Mouse (Mus musculus) thymus, postnatal 0 days (tissue): ENCODE results near the gene Ephx3. TPM values are rescaled to one million over a fixed set of nuclear protein-coding genes. Genes with fewer than 3 reads are reported as not detected.

Experiments
- DNase-seq: peaks from one replicate; pipeline ENCODE4 v3.0.0-alpha.2; 2015; ENCODE audit warnings: low spot score
- polyA plus RNA-seq: library from polyadenylated mRNA; unstranded; fragments of >200 nt; fragmentation: Nextera tagmentation; extraction: Ambion mirVana; gene quantifications from 2 replicates; pipeline ENCODE4 v1.2.1, GENCODE M21; 2015

Ephx3 gene
- polyA plus RNA-seq, 1 experiment from 2014 or later = 0.62 TPM

DNA sequence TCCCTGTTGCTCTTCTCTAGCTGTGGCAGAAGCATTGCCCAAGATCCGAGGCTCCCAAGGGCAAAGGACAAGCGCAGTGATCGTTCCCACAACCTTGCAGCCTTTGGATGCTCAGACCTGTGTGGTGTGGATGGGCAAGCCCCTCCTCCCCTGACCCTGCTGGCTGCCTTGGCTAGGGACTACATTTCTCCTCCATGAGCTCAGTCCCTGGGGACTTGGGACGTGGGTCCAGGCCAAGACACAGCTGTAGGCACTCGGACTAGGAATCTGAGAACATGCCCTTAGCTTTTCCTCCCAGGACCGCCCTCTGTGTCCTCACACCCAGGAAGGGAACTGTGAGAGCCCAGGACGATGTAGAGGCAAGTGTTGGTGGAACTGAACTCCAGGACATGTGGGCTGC lies 16.2 kb downstream of the Ephx3 start:
- DNase-seq = no peak

DNA sequence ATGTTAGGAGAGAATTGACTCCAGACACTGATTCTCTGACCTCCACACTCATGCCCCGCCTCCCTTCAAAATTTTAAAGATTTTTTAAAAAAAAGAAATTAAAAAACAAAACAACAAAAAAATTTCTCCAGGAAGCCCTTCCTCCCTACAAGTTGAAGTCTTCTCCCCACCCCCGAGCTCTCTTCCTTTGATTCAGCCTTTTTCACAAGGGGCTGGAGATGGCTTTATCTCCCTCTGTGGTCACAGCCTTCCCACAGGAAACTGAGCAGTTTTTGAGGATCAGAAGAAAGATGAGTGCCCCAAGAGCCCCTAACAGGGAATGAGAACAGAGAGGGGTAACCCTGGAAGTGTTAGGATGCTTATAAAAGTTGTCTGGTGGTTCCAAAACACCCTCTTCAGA lies 16.9 kb downstream of the Ephx3 start:
- no peak for DNase-seq

- peak; percentile 79 for DNase-seq
These were observed 19.7 kb downstream of the Ephx3 start for GRCm38 (mm10) chr17:32169518-32170225.

DNA sequence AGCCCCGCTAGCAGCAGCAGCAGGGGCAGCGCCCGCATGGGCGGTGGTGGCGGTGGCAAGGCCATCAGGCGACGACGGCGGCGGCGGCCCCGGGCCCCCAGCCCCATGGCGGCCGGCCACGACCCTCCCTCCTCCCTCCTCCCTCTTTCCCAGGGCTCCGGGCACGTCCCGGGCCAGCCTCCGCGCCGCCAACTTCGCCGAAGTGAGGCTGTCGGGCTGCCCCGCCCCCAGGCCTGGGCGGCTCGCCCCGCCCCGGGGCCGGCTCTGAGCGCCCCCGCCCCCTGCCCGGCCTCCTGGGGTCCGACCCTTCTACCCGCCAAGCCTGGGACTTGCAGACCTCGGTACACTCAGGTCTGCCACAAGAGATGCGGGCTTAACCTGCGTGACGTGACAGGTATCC lies 22.7 kb downstream of the Ephx3 start, which contains the start of gene Notch3:
Gene Notch3, minus strand, starts transcription at position 166 of the 400 bp plus-strand sequence.
- peak; percentile 70 for DNase-seq

DNA sequence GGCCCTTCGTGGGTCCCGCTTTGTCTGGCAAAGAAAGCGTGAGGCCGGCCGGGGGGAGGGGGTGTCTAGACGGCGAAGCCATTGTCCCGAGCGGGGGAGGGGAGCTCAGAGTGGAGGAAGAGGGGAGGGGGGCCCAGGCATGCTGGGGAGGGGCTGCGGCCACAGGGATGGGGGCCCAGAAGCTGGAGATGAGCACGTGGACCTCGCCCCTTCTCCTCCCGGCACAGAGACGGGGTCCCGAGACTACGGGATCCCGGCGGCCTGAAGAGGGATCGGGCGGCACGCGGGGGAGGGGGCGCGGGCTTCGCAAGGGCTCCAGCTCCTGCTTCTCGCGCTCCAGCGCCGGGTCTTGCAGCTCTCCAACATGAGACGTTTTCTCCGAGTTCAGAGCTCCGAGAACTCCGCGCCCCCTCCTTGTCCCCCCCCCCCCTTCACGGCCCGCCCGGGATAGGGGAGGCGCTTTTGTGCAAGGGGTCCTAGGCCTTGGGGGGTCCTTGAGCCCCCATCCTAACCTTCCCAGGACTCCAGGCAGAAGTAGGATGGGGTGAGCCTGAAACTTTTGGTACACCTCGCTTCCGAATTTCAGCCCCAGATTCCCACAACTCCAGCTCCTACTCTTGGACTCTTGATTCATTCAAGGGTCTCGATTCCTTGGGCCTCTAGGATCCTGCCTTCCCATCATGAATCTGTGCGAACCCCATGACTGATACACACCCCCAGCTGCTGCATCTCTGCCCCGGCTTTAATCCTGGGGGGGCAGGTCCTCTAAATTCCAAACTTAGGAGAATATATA lies 23.4 kb downstream of the Ephx3 start:
- DNase-seq = peak; percentile 84

- DNase-seq = peak; percentile 39
These were observed 24.0 kb downstream of the Ephx3 start for GRCm38 (mm10) chr17:32165266-32165802.

DNA sequence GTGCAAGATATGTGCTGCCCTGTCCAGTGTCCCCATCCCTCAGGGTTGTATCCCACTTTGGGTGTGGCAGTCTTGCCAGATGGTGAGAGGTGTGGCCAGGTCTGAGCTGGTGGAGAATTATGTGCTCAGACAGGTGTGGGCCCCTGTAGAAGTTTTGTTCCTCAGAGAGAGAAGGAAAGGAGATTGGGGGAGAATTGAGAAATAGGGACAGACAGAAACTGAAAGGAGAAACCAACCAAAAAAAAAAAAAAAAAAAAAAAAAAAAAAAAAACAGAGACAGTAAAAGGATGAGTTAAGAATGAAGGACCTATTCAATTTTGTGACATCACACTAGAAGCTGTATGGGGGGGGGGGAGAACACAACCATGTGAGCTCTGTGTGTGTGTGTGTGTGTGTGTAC lies 24.6 kb downstream of the Ephx3 start:
- no peak for DNase-seq

DNA sequence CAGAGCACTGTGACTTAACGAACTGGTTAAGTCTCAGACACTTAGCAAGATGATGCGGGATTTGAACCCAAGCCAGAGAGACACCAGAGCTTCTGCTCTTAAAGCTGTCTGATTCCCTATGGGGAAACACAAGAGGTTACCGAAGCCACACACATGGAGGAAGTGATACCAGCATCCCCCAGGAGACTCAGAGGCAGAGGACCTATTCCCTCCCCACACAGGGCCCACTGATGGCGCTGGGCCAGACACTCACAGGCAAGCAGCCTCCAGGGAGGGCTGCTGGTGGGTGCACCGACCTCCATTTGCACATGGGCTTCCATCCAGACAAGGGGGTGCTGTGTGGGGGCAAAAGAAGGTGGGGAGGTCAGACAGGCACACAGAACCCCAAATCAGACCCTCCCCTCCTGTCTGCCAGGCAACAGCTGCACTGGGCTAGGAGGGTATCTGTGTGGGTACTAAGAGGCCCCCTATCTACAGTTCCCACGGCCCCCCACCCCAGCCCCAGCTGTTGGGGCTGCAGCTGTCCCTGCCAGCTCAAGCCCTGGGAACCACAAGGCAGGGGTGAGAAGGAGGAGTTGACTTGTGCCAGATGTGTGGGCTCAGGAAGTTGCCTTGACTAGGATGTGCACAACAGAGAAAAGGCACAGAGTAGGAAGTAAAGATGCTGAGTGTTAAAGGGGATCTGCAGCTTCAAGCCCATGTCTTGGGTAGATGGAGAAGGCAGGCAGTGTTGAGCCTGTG lies 25.3 kb downstream of the Ephx3 start:
- DNase-seq = peak; percentile 95

- peak; percentile 80 for DNase-seq
These were observed 27.1 kb downstream of the Ephx3 start for GRCm38 (mm10) chr17:32162112-32162850.

- DNase-seq = no peak
These were observed 28.5 kb downstream of the Ephx3 start for GRCm38 (mm10) chr17:32160882-32161281.

DNA sequence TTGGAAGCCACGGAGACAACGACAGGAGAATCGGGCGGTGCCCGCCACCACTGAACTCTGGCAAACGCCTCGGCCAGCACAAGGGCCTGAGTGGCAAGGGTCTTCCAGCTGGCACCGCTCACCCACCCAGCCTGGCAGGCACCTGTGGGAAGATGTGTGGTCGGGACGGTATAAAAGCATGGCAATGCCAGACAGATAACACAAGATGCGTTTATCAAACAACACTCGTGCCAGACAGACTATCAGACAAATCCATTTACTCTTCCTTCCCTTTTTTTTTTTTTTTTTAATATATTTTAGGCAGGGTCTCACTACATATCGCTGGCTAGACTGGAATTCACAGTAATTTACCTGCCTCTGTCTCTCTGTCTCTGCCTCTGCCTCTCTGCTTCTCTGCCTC lies 30.5 kb downstream of the Ephx3 start:
- DNase-seq = no peak

DNA sequence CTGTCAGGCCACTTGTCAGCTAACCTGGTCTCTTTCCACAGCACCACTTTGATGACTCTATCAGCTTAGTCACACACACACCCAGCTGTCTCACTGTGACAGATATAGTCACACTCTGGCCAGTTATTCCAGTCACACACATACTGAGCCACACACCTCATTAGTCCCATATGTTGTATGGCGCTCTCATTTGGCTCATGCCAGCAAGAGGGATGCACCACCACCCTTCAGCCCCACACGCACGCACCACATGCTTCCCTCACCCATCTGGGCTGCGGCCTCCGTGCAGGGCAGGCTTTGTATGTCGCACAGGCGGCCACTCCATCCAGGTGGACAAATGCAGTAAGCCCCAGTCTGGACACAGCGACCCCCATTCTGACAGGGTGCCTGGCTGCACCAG lies 42.6 kb downstream of the Ephx3 start:
- no peak for DNase-seq

GRCm38 (mm10) chr17:32142907-32143854 lies 46.2 kb downstream of the Ephx3 start:
- DNase-seq = peak; percentile 84

DNA sequence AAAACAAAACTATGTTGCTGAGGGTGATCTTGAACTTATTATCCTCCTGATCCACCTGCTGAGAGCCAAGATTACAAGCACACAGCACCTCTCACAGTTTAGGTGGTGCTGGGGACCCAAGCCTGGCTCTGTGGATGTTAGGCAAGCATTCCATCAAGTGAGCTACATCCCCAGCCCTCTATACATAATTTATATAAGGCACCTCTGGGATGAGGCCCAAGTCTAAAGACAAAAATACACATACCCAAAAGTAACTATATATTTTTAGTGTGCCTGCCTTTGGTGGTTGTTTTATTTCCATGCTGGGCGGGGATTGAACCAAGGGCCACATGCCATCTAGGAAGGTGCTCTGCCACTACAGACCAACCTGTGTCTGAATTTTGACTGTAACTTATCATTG lies 47.1 kb downstream of the Ephx3 start:
- no peak for DNase-seq

Other genes starting within 250 kb of the Ephx3 start
- 56.9 and 59.8 TPM in 2 replicates for gene Rrp1b, start 153.4 kb downstream of the Ephx3 start, polyA plus RNA-seq
- 0.29 and 0.69 TPM in 2 replicates for gene Hsf2bp, start 153.2 kb downstream of the Ephx3 start, polyA plus RNA-seq
- 10.6 and 12.6 TPM in 2 replicates for gene Notch3, start 22.7 kb downstream of the Ephx3 start, polyA plus RNA-seq
- 53.3 and 60.7 TPM in 2 replicates for gene Brd4, start 95.2 kb upstream of the Ephx3 start, polyA plus RNA-seq
- gene Akap8, start 131.7 kb upstream of the Ephx3 start, polyA plus RNA-seq = 73.0 and 82.9 TPM in 2 replicates
- gene Akap8l, start 161.1 kb upstream of the Ephx3 start, polyA plus RNA-seq = 62.4 and 66.4 TPM in 2 replicates
- 13.2 and 15.3 TPM in 2 replicates for gene Wiz, start 199.9 kb upstream of the Ephx3 start, polyA plus RNA-seq
- gene Rasal3, start 214.0 kb upstream of the Ephx3 start, polyA plus RNA-seq = 164 and 165 TPM in 2 replicates
- gene Pglyrp2, start 234.6 kb upstream of the Ephx3 start, polyA plus RNA-seq = 32.4 and 34.4 TPM in 2 replicates